Mouse (Mus musculus) midbrain, embryonic 16.5 days (tissue): ENCODE measurements around the gene Snrnp35. TPM values are rescaled to one million over a fixed set of nuclear protein-coding genes. Genes with fewer than 3 reads are reported as not detected.

ENCODE experiments used
- ATAC-seq: fragments of 200-750 bp; cut with Nextera tagmentation; 2 replicates; pipeline ENCODE4 v1.8.0; 2017; ENCODE audit warnings: moderate TSS enrichment
- H3K27ac ChIP-seq: fragments of 300-500 bp; sonication (generic); 2 replicates; pipeline ENCODE4 v1.5.1; 2014; ENCODE audit warnings: mild to moderate bottlenecking, low read length, mixed read lengths
- H3K27me3 ChIP-seq: fragments of 300-500 bp; sonication (generic); 2 replicates; pipeline ENCODE4 v1.6.1; 2014; ENCODE audit warnings: low read depth, low read length, mixed read lengths; ENCODE audit not compliant: control insufficient read depth, insufficient read depth
- H3K36me3 ChIP-seq: fragments of 300-500 bp; sonication (generic); 2 replicates; pipeline ENCODE4 v1.6.1; 2014; ENCODE audit warnings: mild to moderate bottlenecking, low read length, moderate library complexity, mixed read lengths; ENCODE audit not compliant: control insufficient read depth, insufficient read depth
- H3K4me1 ChIP-seq: fragments of 300-500 bp; sonication (generic); 2 replicates; pipeline ENCODE4 v1.6.1; 2014; ENCODE audit warnings: mild to moderate bottlenecking, low read length, mixed read lengths; ENCODE audit not compliant: control insufficient read depth, insufficient read depth
- H3K4me2 ChIP-seq: fragments of 300-500 bp; sonication (generic); 2 replicates; pipeline ENCODE4 v1.6.1; 2014; ENCODE audit warnings: mild to moderate bottlenecking, low read length, mixed read lengths
- H3K4me3 ChIP-seq: fragments of 300-500 bp; sonication (generic); 2 replicates; pipeline ENCODE4 v1.5.1; 2014; ENCODE audit warnings: low read depth, mild to moderate bottlenecking, low read length, moderate library complexity, mixed read lengths
- H3K9ac ChIP-seq: fragments of 300-500 bp; sonication (generic); 2 replicates; pipeline ENCODE4 v1.6.1; 2014; ENCODE audit warnings: low read depth, low read length, mixed read lengths
- H3K9me3 ChIP-seq: fragments of 300-500 bp; sonication (generic); replicated peaks from 2 replicates; pipeline ENCODE4 v1.6.1; 2014; ENCODE audit warnings: mild to moderate bottlenecking, low read length, mixed read lengths; ENCODE audit not compliant: control insufficient read depth, poor library complexity, severe bottlenecking
- WGBS: fragments of 180-500 bp; shearing (Covaris S2); extraction: QIAGEN DNeasy Blood & Tissue Kit; methylation state at CpG from one replicate; pipeline ENCODE4 v1.1.7; 2014; 5-methylcytosine and 5-hydroxymethylcytosine counted together
- polyA plus RNA-seq: library from polyadenylated mRNA; unstranded; fragments of >200 nt; fragmentation: Nextera tagmentation; extraction: Ambion mirVana; gene quantifications from 2 replicates; pipeline ENCODE4 v1.2.1, GENCODE M21; 2015

Snrnp35 gene
- polyA plus RNA-seq, 1 experiment from 2014 or later, result 19.9 TPM

GRCm38 (mm10) chr5:124505235-124505634 lies 22.3 kb downstream of the Snrnp35 start:
- peaks cover 7% of the 10 kb centered on the region; the same call in 1 of the 2 replicates for H3K36me3 ChIP-seq
- no peak overlapping the region for H3K4me3 ChIP-seq
- 96% methylated on average over 4 of the region's 4 CpGs for WGBS
- H3K27ac ChIP-seq, result no peak overlapping the region
- H3K4me1 ChIP-seq, result no peaks in the 10 kb centered on the region
- H3K27me3 ChIP-seq, result no peaks in the 10 kb centered on the region
- no peaks in the 10 kb centered on the region for H3K9me3 ChIP-seq
- H3K9ac ChIP-seq, result no peak overlapping the region
- ATAC-seq, result no peak
- H3K4me2 ChIP-seq, result no peak overlapping the region

GRCm38 (mm10) chr5:124506731-124507359 lies 23.9 kb downstream of the Snrnp35 start:
- H3K27me3 ChIP-seq, result no peaks in the 10 kb centered on the region
- H3K9me3 ChIP-seq, result no peaks in the 10 kb centered on the region
- peaks cover 7% of the 10 kb centered on the region; the same call in 1 of the 2 replicates for H3K36me3 ChIP-seq
- H3K4me2 ChIP-seq, result no peak overlapping the region
- ATAC-seq, result no peak
- H3K27ac ChIP-seq, result no peak overlapping the region
- no peaks in the 10 kb centered on the region for H3K4me1 ChIP-seq
- 86% methylated on average over 10 of the region's 10 CpGs for WGBS
- no peak overlapping the region for H3K9ac ChIP-seq
- no peak overlapping the region for H3K4me3 ChIP-seq

GRCm38 (mm10) chr5:124509200-124509599 lies 26.3 kb downstream of the Snrnp35 start:
- Histone ChIP-seq H3K4me2 (no peak overlapping the region), H3K9ac (no peak overlapping the region), H3K27me3 (no peaks in the 10 kb centered on the region), H3K9me3 (no peaks in the 10 kb centered on the region), H3K4me1 (no peaks in the 10 kb centered on the region), H3K36me3 (peaks cover 5% of the 10 kb centered on the region), H3K27ac (no peak overlapping the region), H3K4me3 (no peak overlapping the region)
- 95% methylated on average over 6 of the region's 6 CpGs for WGBS
- ATAC-seq, result no peak

GRCm38 (mm10) chr5:124509742-124510237 lies 26.9 kb downstream of the Snrnp35 start:
- H3K27ac ChIP-seq, result no peak overlapping the region
- H3K9me3 ChIP-seq, result no peaks in the 10 kb centered on the region
- peaks cover 8% of the 10 kb centered on the region for H3K36me3 ChIP-seq
- no peak overlapping the region for H3K9ac ChIP-seq
- ATAC-seq, result no peak
- no peaks in the 10 kb centered on the region for H3K4me1 ChIP-seq
- no peaks in the 10 kb centered on the region for H3K27me3 ChIP-seq
- 79% methylated on average over 12 of the region's 12 CpGs for WGBS
- no peak overlapping the region for H3K4me3 ChIP-seq
- H3K4me2 ChIP-seq, result no peak overlapping the region

- Histone ChIP-seq H3K9me3 (no peaks in the 10 kb centered on the region), H3K27ac (no peak overlapping the region), H3K4me2 (no peak overlapping the region), H3K4me1 (no peaks in the 10 kb centered on the region), H3K9ac (no peak overlapping the region), H3K4me3 (no peak overlapping the region), H3K36me3 (peaks cover 8% of the 10 kb centered on the region), H3K27me3 (no peaks in the 10 kb centered on the region)
- no peak for ATAC-seq
- 91% methylated on average over 10 of the region's 10 CpGs for WGBS
These were observed 27.7 kb downstream of the Snrnp35 start for GRCm38 (mm10) chr5:124510536-124511050.

- H3K4me1 ChIP-seq, result no peaks in the 10 kb centered on the region
- no peak overlapping the region for H3K4me3 ChIP-seq
- no peak for ATAC-seq
- WGBS, result 86% methylated on average over 5 of the region's 5 CpGs
- H3K27me3 ChIP-seq, result no peaks in the 10 kb centered on the region
- H3K27ac ChIP-seq, result no peak overlapping the region
- H3K4me2 ChIP-seq, result no peak overlapping the region
- peaks cover 7% of the 10 kb centered on the region; the same call in 1 of the 2 replicates for H3K36me3 ChIP-seq
- no peak overlapping the region for H3K9ac ChIP-seq
- no peaks in the 10 kb centered on the region for H3K9me3 ChIP-seq
These were observed 32.9 kb downstream of the Snrnp35 start for GRCm38 (mm10) chr5:124515789-124516188.

GRCm38 (mm10) chr5:124518648-124519047 lies 35.7 kb downstream of the Snrnp35 start:
- 48% methylated on average over 10 of the region's 10 CpGs for WGBS

GRCm38 (mm10) chr5:124521588-124521987 lies 38.7 kb downstream of the Snrnp35 start:
- Histone ChIP-seq H3K4me2 (no peak overlapping the region), H3K4me1 (no peaks in the 10 kb centered on the region), H3K9me3 (no peaks in the 10 kb centered on the region), H3K9ac (no peak overlapping the region), H3K27me3 (no peaks in the 10 kb centered on the region), H3K27ac (no peak overlapping the region), H3K36me3 (peaks cover 4% of the 10 kb centered on the region; the same call in 1 of the 2 replicates), H3K4me3 (no peak overlapping the region)
- 93% methylated on average over 4 of the region's 4 CpGs for WGBS
- no peak for ATAC-seq

More at GRCm38 (mm10) chr5:124518648-124519047, 35.7 kb downstream of the Snrnp35 start:
- H3K4me1 ChIP-seq, result no peaks in the 10 kb centered on the region
- H3K9me3 ChIP-seq, result no peaks in the 10 kb centered on the region
- no peaks in the 10 kb centered on the region for H3K27me3 ChIP-seq
- peaks cover 10% of the 10 kb centered on the region; the same call in 1 of the 2 replicates for H3K36me3 ChIP-seq
- no peak overlapping the region for H3K9ac ChIP-seq
- no peak for ATAC-seq
- H3K4me2 ChIP-seq, result no peak overlapping the region
- no peak overlapping the region for H3K4me3 ChIP-seq
- no peak overlapping the region for H3K27ac ChIP-seq

GRCm38 (mm10) chr5:124523032-124523431 lies 40.1 kb downstream of the Snrnp35 start:
- no peaks in the 10 kb centered on the region for H3K27me3 ChIP-seq
- WGBS, result 94% methylated on average over 8 of the region's 8 CpGs
- no peak overlapping the region for H3K27ac ChIP-seq
- ATAC-seq, result no peak
- H3K36me3 ChIP-seq, result peaks cover 4% of the 10 kb centered on the region; the same call in 1 of the 2 replicates
- H3K9ac ChIP-seq, result no peak overlapping the region
- H3K9me3 ChIP-seq, result no peaks in the 10 kb centered on the region
- H3K4me2 ChIP-seq, result no peak overlapping the region
- no peak overlapping the region for H3K4me3 ChIP-seq
- no peaks in the 10 kb centered on the region for H3K4me1 ChIP-seq
